Mouse (Mus musculus) neural tube, embryonic 11.5 days (tissue): ENCODE results near the gene Crb2. TPM values are rescaled to one million over a fixed set of nuclear protein-coding genes. Genes with fewer than 3 reads are reported as not detected.

Experiments
- ATAC-seq: fragments of 200-750 bp; cut with Nextera tagmentation; 2 replicates; pipeline ENCODE4 v1.8.0; 2017; ENCODE audit warnings: moderate number of reproducible peaks, mild to moderate bottlenecking, moderate TSS enrichment, moderate library complexity; ENCODE audit not compliant: insufficient read depth, low FRiP score, low TSS enrichment
- DNase-seq: peaks from one replicate; pipeline ENCODE4 v3.0.0-alpha.2; 2015; ENCODE audit warnings: low spot score
- H3K27ac ChIP-seq: fragments of 300-500 bp; sonication (generic); 2 replicates; pipeline ENCODE4 v1.5.1; 2014; ENCODE audit warnings: low read depth, mild to moderate bottlenecking, low read length
- H3K27me3 ChIP-seq: fragments of 300-500 bp; sonication (generic); 2 replicates; pipeline ENCODE4 v1.6.1; 2014; ENCODE audit warnings: mild to moderate bottlenecking, low read length, mixed read lengths; ENCODE audit not compliant: control insufficient read depth, insufficient read depth
- H3K36me3 ChIP-seq: fragments of 300-500 bp; sonication (generic); 2 replicates; pipeline ENCODE4 v1.6.1; 2014; ENCODE audit warnings: mild to moderate bottlenecking, low read length, moderate library complexity, mixed read lengths; ENCODE audit not compliant: control insufficient read depth, insufficient read depth
- H3K4me1 ChIP-seq: fragments of 300-500 bp; sonication (generic); 2 replicates; pipeline ENCODE4 v1.6.1; 2014; ENCODE audit warnings: low read length, mixed read lengths; ENCODE audit not compliant: control insufficient read depth, insufficient read depth
- H3K4me2 ChIP-seq: fragments of 300-500 bp; sonication (generic); 2 replicates; pipeline ENCODE4 v1.6.1; 2014; ENCODE audit warnings: low read depth, mild to moderate bottlenecking, moderate library complexity
- H3K4me3 ChIP-seq: fragments of 300-500 bp; sonication (generic); 2 replicates; pipeline ENCODE4 v1.5.1; 2014; ENCODE audit warnings: low read depth, low read length
- H3K9ac ChIP-seq: fragments of 300-500 bp; sonication (generic); 2 replicates; pipeline ENCODE4 v1.6.1; 2014; ENCODE audit warnings: mild to moderate bottlenecking, low read length
- H3K9me3 ChIP-seq: fragments of 300-500 bp; sonication (generic); 2 replicates; pipeline ENCODE4 v1.6.1; 2016; ENCODE audit warnings: low read length; ENCODE audit not compliant: control insufficient read depth
- WGBS: fragments of 180-500 bp; shearing (Covaris S2); extraction: QIAGEN DNeasy Blood & Tissue Kit; methylation state at CpG from one replicate; pipeline ENCODE4 v1.1.7; 2014; 5-methylcytosine and 5-hydroxymethylcytosine counted together
- polyA plus RNA-seq: library from polyadenylated mRNA; unstranded; fragments of >200 nt; fragmentation: Nextera tagmentation; extraction: Ambion mirVana; gene quantifications from 2 replicates; pipeline ENCODE4 v1.2.1, GENCODE M21; 2014

The Crb2 gene
- polyA plus RNA-seq, 1 experiment from 2014 or later, result 8.4 TPM

DNA sequence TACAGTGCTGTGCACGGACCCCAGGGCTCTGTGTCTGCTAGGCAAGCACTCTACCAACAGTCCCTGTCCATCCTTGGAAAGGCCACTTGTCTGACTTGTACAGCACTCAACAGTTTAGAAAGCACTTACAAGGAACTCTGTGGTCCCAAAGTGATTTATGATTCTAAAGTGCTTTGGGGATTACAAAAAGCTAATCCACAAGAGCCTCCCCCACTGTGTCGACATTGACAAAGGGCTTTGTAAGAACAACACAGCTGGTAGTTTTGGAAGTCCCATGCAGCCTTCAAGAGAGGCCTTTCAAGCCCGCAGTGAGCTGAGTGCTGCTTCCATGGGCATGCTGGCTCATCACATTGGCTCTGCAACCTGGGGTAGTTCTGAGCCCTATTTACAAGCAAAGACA lies 12.4 kb upstream of the Crb2 start:
- DNase-seq, result no peak
- 2% methylated on average over 3 of the region's 3 CpGs for WGBS
- Histone ChIP-seq H3K9ac (no peak overlapping the region), H3K27me3 (no peaks in the 10 kb centered on the region), H3K4me2 (no peak overlapping the region), H3K27ac (no peak overlapping the region), H3K36me3 (no peaks in the 10 kb centered on the region), H3K4me1 (peaks cover 27% of the 10 kb centered on the region), H3K4me3 (no peak overlapping the region), H3K9me3 (no peaks in the 10 kb centered on the region)
- no peak for ATAC-seq

DNA sequence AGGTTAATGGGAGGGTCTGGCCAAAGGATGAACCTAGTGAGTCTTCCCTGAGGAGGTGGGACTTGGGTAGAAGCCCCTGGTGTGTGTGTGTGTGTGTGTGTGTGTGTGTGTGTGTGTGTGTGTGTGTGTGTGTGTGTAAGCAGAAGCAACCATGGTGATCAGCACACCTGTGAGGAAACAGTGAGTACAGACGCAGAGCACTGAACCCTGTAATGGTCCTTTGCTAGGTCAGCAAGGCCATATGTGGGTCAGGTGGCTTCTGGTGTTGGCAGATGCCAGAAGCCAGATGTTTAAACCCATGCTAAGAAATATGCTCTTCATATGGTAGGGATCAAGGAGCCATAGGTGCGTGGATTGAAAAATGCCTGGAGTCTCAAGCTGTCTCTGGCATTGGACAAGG lies 11.5 kb upstream of the Crb2 start:
- Histone ChIP-seq H3K27ac (no peak overlapping the region), H3K4me1 (peaks cover 27% of the 10 kb centered on the region), H3K9me3 (no peaks in the 10 kb centered on the region), H3K36me3 (no peaks in the 10 kb centered on the region), H3K4me3 (no peak overlapping the region), H3K27me3 (no peaks in the 10 kb centered on the region), H3K9ac (no peak overlapping the region), H3K4me2 (no peak overlapping the region)
- DNase-seq, result no peak
- 68% methylated on average over 2 of the region's 2 CpGs for WGBS
- no peak for ATAC-seq

DNA sequence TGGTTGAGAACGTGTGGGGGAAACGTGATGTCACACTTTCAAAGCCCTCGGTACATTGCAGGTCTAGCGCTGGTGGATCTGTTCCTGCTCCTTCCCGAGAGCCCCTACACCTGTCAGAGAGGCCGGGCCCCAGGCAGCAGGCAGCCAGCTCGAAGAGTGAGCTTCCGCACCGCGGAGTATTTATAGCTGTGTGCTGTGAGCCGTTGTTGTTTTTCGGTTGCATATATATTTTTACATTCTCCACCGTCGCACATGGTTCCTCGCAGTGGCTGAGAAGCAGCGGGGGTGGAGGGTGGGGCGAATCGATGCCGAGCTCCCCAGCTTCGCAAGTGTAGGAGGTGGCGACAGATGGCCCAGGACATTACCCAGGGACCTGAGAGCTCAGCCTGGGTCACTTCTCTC lies 11.0 kb upstream of the Crb2 start:
- Histone ChIP-seq H3K4me2 (no peak overlapping the region), H3K27ac (no peak overlapping the region), H3K27me3 (no peaks in the 10 kb centered on the region), H3K4me3 (no peak overlapping the region), H3K4me1 (peaks cover 27% of the 10 kb centered on the region), H3K9me3 (no peaks in the 10 kb centered on the region), H3K36me3 (no peaks in the 10 kb centered on the region), H3K9ac (no peak overlapping the region)
- DNase-seq (no peak), ATAC-seq (no peak)
- 16% methylated on average over 21 of the region's 21 CpGs for WGBS

DNA sequence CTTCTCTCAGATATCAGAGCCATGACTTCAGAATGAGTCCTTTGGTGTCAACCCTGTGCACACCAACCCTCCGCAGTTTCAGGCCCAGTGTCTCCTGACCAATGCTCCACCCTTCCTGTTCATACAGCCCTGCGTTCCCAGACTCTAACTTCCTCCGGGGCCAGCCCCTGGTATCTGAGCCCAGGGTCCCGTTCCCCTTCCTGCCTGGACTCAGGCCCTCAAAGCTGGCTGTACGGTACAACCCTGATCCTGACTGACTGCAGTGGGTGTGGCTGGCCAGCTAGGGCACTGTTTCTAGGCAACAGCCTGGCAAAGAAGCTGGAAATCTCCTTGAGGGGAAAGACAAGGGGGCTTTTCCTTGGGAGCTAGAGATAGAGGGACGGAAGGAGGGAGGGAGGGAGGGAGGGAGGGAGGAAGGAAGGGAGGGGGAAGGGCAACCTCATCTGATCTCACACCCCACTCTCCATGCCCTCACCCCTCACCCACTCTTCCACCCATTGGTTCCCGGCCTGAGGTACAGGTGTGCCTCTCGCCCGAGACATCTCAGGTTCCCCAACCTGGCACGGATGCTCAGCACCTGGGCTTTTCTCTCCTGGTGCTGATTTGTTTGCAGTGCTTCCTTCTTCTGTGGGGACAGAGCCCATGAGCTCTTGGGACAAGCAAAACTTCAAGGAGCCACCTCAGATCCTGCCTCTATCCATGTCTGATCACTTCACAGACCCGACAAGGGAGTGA lies 9.9 kb upstream of the Crb2 start:
- ATAC-seq (no peak), DNase-seq (no peak)
- H3K9ac ChIP-seq, result no peak overlapping the region
- no peaks in the 10 kb centered on the region for H3K36me3 ChIP-seq
- H3K4me2 ChIP-seq, result no peak overlapping the region
- no peaks in the 10 kb centered on the region for H3K9me3 ChIP-seq
- H3K27ac ChIP-seq, result no peak overlapping the region
- no peak overlapping the region for H3K4me3 ChIP-seq
- peaks cover 28% of the 10 kb centered on the region for H3K4me1 ChIP-seq
- 45% methylated on average over 10 of the region's 11 CpGs for WGBS
- no peaks in the 10 kb centered on the region for H3K27me3 ChIP-seq

DNA sequence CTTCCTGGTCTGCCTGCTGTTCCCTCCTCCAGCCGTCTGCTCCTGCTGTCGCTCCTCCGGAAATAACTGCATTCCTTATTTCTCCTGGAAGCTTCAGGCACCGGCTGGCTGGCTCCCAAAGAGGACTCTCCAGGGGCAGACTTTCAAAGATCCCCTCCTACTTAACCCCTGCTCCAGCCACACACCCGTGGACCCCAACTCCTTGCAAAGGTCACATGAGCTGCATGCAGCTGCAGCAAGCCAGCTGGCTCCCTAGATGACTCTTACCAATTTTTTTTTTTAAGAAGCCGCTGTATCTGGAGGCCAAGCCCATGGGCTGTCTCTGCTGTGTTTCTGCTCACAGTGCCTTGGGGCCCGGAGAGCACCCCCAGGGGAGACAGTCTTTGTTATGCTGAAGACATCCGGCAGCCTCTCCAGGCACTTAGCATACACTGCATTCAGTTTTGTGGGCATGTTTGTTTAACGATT lies 8.9 kb upstream of the Crb2 start:
- Histone ChIP-seq H3K9me3 (no peaks in the 10 kb centered on the region), H3K9ac (no peak overlapping the region), H3K4me2 (no peak overlapping the region), H3K27me3 (no peaks in the 10 kb centered on the region), H3K36me3 (no peaks in the 10 kb centered on the region), H3K4me1 (peaks cover 31% of the 10 kb centered on the region), H3K4me3 (no peak overlapping the region), H3K27ac (no peak overlapping the region)
- DNase-seq (peak; percentile 42), ATAC-seq (no peak)
- WGBS, result 4% methylated on average over 9 of the region's 9 CpGs

DNA sequence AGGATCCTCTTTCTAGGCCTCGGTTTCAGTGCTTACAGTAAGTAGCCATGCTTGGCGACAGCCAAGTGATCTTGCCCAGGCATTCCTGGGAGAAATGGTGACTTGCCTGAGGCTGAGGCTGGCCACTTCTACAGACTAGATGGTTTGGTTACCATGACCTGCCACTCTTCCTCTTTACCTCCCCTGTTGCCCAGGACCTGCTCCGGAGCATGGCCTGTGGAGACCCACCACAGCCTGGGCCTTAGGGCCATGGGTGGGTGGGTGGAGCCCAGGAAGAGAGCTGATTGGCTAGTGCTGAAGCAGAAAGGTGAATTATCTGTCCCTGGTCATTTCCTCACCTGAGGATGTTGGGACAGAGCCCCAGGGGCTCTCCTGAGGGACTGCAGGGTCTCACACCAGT lies 8.3 kb upstream of the Crb2 start:
- Histone ChIP-seq H3K4me1 (peaks cover 31% of the 10 kb centered on the region), H3K9me3 (no peaks in the 10 kb centered on the region), H3K36me3 (no peaks in the 10 kb centered on the region), H3K4me3 (no peak overlapping the region), H3K9ac (no peak overlapping the region), H3K27me3 (no peaks in the 10 kb centered on the region), H3K4me2 (no peak overlapping the region), H3K27ac (no peak overlapping the region)
- ATAC-seq, result no peak
- DNase-seq, result no peak
- 54% methylated on average over 3 of the region's 3 CpGs for WGBS

DNA sequence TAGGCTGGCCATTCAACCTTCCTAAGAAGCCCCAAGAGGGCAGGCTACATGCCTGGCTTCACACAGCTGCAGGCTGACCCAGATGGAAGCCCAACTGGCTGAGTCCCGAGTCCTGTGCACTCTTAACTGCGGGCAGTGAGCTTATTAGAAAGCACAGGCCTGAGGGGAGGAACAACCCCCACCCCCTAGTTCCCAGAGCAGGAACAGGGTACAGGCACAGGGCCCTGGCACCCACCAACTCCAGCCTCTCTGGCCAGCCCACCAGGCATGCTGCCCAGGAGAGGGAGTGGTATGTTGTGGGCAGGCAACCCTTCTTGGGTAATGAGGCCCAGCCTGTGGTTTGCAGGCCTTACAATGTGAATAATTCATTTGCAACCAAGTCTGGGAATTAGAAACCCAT lies 7.1 kb upstream of the Crb2 start:
- Histone ChIP-seq H3K27me3 (no peaks in the 10 kb centered on the region), H3K4me2 (no peak overlapping the region), H3K9ac (no peak overlapping the region), H3K4me1 (peaks cover 29% of the 10 kb centered on the region), H3K9me3 (no peaks in the 10 kb centered on the region), H3K27ac (no peak overlapping the region), H3K36me3 (no peaks in the 10 kb centered on the region), H3K4me3 (no peak overlapping the region)
- ATAC-seq (no peak), DNase-seq (no peak)
- WGBS, result 37% methylated on average over 2 of the region's 2 CpGs

DNA sequence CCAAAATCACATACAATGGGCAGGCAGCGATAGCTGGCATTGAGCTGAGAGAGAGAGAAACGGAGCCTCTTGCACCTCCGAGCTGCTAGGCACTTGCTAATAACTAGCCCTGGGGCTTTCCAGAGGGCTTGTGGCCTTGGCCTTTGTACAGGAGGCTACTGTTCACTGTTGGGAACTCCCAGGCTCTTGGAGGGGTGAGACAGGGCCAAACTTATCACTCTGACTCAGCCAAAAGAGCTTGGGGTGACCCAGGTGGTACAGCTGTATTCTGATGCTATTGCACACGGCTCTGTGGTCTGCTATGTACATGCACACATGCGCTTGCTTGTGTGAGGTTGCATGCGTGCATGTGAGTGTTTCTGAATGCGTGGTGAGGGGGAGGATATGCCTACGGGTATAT lies 6.3 kb upstream of the Crb2 start:
- no peaks in the 10 kb centered on the region for H3K27me3 ChIP-seq
- H3K9me3 ChIP-seq, result no peaks in the 10 kb centered on the region
- no peaks in the 10 kb centered on the region for H3K36me3 ChIP-seq
- no peak overlapping the region for H3K4me2 ChIP-seq
- no peak overlapping the region for H3K9ac ChIP-seq
- 89% methylated on average over 8 of the region's 8 CpGs for WGBS
- H3K4me1 ChIP-seq, result peaks cover 23% of the 10 kb centered on the region
- DNase-seq (no peak), ATAC-seq (no peak)
- no peak overlapping the region for H3K4me3 ChIP-seq
- no peak overlapping the region for H3K27ac ChIP-seq

DNA sequence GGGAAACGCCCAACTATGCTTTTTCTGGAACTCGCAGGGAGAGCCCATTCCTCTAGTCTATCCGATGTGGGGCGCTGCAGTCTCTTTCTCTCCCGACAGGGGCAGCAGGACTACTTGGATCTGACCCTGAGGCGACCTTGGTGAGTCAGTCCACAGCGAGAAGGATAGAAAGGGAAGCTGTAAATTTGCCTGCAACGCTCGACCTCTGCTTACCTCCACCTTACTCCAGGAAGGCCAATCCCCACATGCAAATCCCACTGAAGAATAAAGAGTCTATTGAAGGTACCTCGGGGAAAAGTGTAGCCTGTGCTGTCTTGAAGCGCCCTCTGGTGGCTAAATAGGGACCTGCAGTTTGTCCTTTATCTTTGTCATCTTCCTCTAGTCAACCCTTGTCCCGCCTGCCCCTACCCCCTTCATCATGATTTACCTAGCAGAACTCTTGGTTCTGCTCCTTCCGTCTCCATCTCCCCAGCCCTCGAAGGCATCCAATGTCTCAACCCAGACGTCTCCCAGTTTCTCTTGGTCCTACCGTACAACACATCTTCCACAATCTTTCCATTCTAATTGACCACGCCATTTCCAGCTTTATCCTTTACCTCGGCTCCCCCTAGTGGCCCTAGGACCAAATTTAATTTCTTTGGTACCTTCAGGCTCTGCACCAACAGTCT lies 4.3 kb upstream of the Crb2 start:
- Histone ChIP-seq H3K27me3 (no peaks in the 10 kb centered on the region), H3K4me3 (peak overlapping the region; percentile 31), H3K4me2 (peak overlapping the region; percentile 41), H3K4me1 (peaks cover 18% of the 10 kb centered on the region), H3K9me3 (no peaks in the 10 kb centered on the region), H3K27ac (no peak overlapping the region), H3K36me3 (no peaks in the 10 kb centered on the region), H3K9ac (0 out of 2 replicates have a peak overlapping the region, but pooled peaks have one; percentile 23)
- DNase-seq (peak; percentile 88), ATAC-seq (peak; percentile 21; the same call in 1 of the 2 replicates)
- under 1% methylated on average over 18 of the region's 18 CpGs for WGBS
